Mouse (Mus musculus): ENCODE data around the gene Rcbtb2. TPM values are rescaled to one million over a fixed set of nuclear protein-coding genes. Genes with fewer than 3 reads are reported as not detected.

Gene Rcbtb2
- polyA plus RNA-seq, 1 experiment: 169 TPM

- peak overlapping the region; percentile 94 for H3K4me3 ChIP-seq (ENCODE audit: control insufficient read depth, insufficient read depth, low read length)
These were observed 20.3 kb downstream of the Rcbtb2 start for GRCm38 (mm10) chr14:73142896-73143709.

GRCm38 (mm10) chr14:73143710-73144420 lies 21.0 kb downstream of the Rcbtb2 start:
- Histone ChIP-seq H3K36me3 (ENCODE audit: control insufficient read depth, insufficient read depth, low read length) (no peaks in the 10 kb centered on the region; the same call in 1 of the 2 replicates), H3K27ac (ENCODE audit: control insufficient read depth, insufficient read depth, low read length) (peak overlapping the region; percentile 98), H3K4me3 (ENCODE audit: control insufficient read depth, insufficient read depth, low read length) (peak overlapping the region; percentile 94), H3K4me1 (replicated peaks; ENCODE audit: control insufficient read depth, insufficient read depth, low read length) (peaks cover 22% of the 10 kb centered on the region), H3K27me3 (ENCODE audit: control insufficient read depth, insufficient read depth, low read length) (no peaks in the 10 kb centered on the region)
- no peak for DNase-seq
- 40% methylated on average over 25 of the region's 25 CpGs for WGBS
- TF ChIP-seq POLR2A (IDR thresholded peaks at IDR 0.05; ENCODE audit: control insufficient read depth, extremely low read depth, insufficient read depth, low read length, poor library complexity) (no peak), CTCF (IDR thresholded peaks at IDR 0.05; ENCODE audit: borderline replicate concordance, control insufficient read depth, extremely low read depth, insufficient read depth, low read length, poor library complexity) (no peak)

More at GRCm38 (mm10) chr14:73142896-73143709, 20.3 kb downstream of the Rcbtb2 start:
- no peak for TF ChIP-seq CTCF (IDR thresholded peaks at IDR 0.05; ENCODE audit: borderline replicate concordance, control insufficient read depth, extremely low read depth, insufficient read depth, low read length, poor library complexity)
- TF ChIP-seq POLR2A (IDR thresholded peaks at IDR 0.05; ENCODE audit: control insufficient read depth, extremely low read depth, insufficient read depth, low read length, poor library complexity): peak; percentile 95
- Histone ChIP-seq H3K4me1 (replicated peaks; ENCODE audit: control insufficient read depth, insufficient read depth, low read length) (peaks cover 24% of the 10 kb centered on the region), H3K27ac (ENCODE audit: control insufficient read depth, insufficient read depth, low read length) (peak overlapping the region; percentile 98), H3K27me3 (ENCODE audit: control insufficient read depth, insufficient read depth, low read length) (no peaks in the 10 kb centered on the region), H3K36me3 (ENCODE audit: control insufficient read depth, insufficient read depth, low read length) (no peaks in the 10 kb centered on the region; the same call in 1 of the 2 replicates)
- DNase-seq: peak; percentile 88
- under 1% methylated on average over 87 of the region's 88 CpGs for WGBS

- Histone ChIP-seq H3K27ac (ENCODE audit: control insufficient read depth, insufficient read depth, low read length) (no peak overlapping the region), H3K4me1 (replicated peaks; ENCODE audit: control insufficient read depth, insufficient read depth, low read length) (peaks cover 22% of the 10 kb centered on the region), H3K27me3 (ENCODE audit: control insufficient read depth, insufficient read depth, low read length) (no peaks in the 10 kb centered on the region), H3K4me3 (ENCODE audit: control insufficient read depth, insufficient read depth, low read length) (no peak overlapping the region), H3K36me3 (ENCODE audit: control insufficient read depth, insufficient read depth, low read length) (peaks cover 5% of the 10 kb centered on the region; the same call in 1 of the 2 replicates)
- no peak for TF ChIP-seq CTCF (IDR thresholded peaks at IDR 0.05; ENCODE audit: borderline replicate concordance, control insufficient read depth, extremely low read depth, insufficient read depth, low read length, poor library complexity)
- no peak for TF ChIP-seq POLR2A (IDR thresholded peaks at IDR 0.05; ENCODE audit: control insufficient read depth, extremely low read depth, insufficient read depth, low read length, poor library complexity)
- no peak for DNase-seq
- 84% methylated on average over 4 of the region's 4 CpGs for WGBS
These were observed 22.7 kb downstream of the Rcbtb2 start for GRCm38 (mm10) chr14:73145531-73145930.

- DNase-seq: no peak
- H3K27me3 ChIP-seq (ENCODE audit: control insufficient read depth, insufficient read depth, low read length): no peaks in the 10 kb centered on the region
- WGBS: 46% methylated on average over 3 of the region's 3 CpGs
- H3K27ac ChIP-seq (ENCODE audit: control insufficient read depth, insufficient read depth, low read length): peak overlapping the region; percentile 22; the same call in 1 of the 2 replicates
- H3K4me1 ChIP-seq (replicated peaks; ENCODE audit: control insufficient read depth, insufficient read depth, low read length): peaks cover 16% of the 10 kb centered on the region
- no peak for TF ChIP-seq POLR2A (IDR thresholded peaks at IDR 0.05; ENCODE audit: control insufficient read depth, extremely low read depth, insufficient read depth, low read length, poor library complexity)
- TF ChIP-seq CTCF (IDR thresholded peaks at IDR 0.05; ENCODE audit: borderline replicate concordance, control insufficient read depth, extremely low read depth, insufficient read depth, low read length, poor library complexity): no peak
- H3K4me3 ChIP-seq (ENCODE audit: control insufficient read depth, insufficient read depth, low read length): no peak overlapping the region
- H3K36me3 ChIP-seq (ENCODE audit: control insufficient read depth, insufficient read depth, low read length): peaks cover 10% of the 10 kb centered on the region
These were observed 23.9 kb downstream of the Rcbtb2 start for GRCm38 (mm10) chr14:73146721-73147120.

DNA sequence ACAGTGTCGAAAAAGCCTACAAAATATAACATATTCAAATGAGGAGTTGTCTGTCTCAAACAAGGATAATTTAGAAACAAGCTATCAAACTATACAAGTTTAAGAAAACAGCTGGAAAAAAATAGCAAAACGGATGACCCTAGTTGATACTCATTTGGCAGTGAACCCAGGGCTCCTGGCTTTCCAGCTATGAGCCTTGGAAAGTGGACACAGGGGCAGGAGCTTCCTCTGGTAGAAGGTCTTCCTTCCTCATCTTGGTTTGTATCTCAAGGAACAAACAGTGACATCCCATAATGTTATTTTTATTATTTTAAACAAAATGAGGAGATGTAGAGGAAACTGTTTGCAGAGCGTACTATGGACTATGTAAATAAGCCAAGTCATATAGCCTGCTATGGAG lies 25.3 kb downstream of the Rcbtb2 start:
- no peak overlapping the region for H3K4me3 ChIP-seq (ENCODE audit: control insufficient read depth, insufficient read depth, low read length)
- H3K27me3 ChIP-seq (ENCODE audit: control insufficient read depth, insufficient read depth, low read length): no peaks in the 10 kb centered on the region
- WGBS: 92% methylated on average over 3 of the region's 3 CpGs
- DNase-seq: no peak
- H3K36me3 ChIP-seq (ENCODE audit: control insufficient read depth, insufficient read depth, low read length): peaks cover 19% of the 10 kb centered on the region
- TF ChIP-seq POLR2A (IDR thresholded peaks at IDR 0.05; ENCODE audit: control insufficient read depth, extremely low read depth, insufficient read depth, low read length, poor library complexity) (no peak), CTCF (IDR thresholded peaks at IDR 0.05; ENCODE audit: borderline replicate concordance, control insufficient read depth, extremely low read depth, insufficient read depth, low read length, poor library complexity) (no peak)
- no peak overlapping the region for H3K27ac ChIP-seq (ENCODE audit: control insufficient read depth, insufficient read depth, low read length)
- peaks cover 15% of the 10 kb centered on the region for H3K4me1 ChIP-seq (replicated peaks; ENCODE audit: control insufficient read depth, insufficient read depth, low read length)

GRCm38 (mm10) chr14:73161303-73161702 lies 38.5 kb downstream of the Rcbtb2 start:
- H3K27ac ChIP-seq (ENCODE audit: control insufficient read depth, insufficient read depth, low read length): no peak overlapping the region
- DNase-seq: no peak
- H3K27me3 ChIP-seq (ENCODE audit: control insufficient read depth, insufficient read depth, low read length): no peaks in the 10 kb centered on the region
- 50% methylated on average over 5 of the region's 5 CpGs for WGBS
- H3K4me3 ChIP-seq (ENCODE audit: control insufficient read depth, insufficient read depth, low read length): no peak overlapping the region
- TF ChIP-seq POLR2A (IDR thresholded peaks at IDR 0.05; ENCODE audit: control insufficient read depth, extremely low read depth, insufficient read depth, low read length, poor library complexity) (no peak), CTCF (IDR thresholded peaks at IDR 0.05; ENCODE audit: borderline replicate concordance, control insufficient read depth, extremely low read depth, insufficient read depth, low read length, poor library complexity) (no peak)
- H3K4me1 ChIP-seq (replicated peaks; ENCODE audit: control insufficient read depth, insufficient read depth, low read length): peaks cover 15% of the 10 kb centered on the region
- H3K36me3 ChIP-seq (ENCODE audit: control insufficient read depth, insufficient read depth, low read length): peaks cover 74% of the 10 kb centered on the region

Measured in thymus, adult 2 months (tissue).